Mouse (Mus musculus) liver, embryonic 16.5 days (tissue): ENCODE measurements around the gene Ebf1. TPM values are rescaled to one million over a fixed set of nuclear protein-coding genes. Genes with fewer than 3 reads are reported as not detected.

Source experiments
- ATAC-seq: fragments of 200-750 bp; cut with Nextera tagmentation; 2 replicates; pipeline ENCODE4 v1.8.0; 2017; ENCODE audit warnings: low read depth, mild to moderate bottlenecking, moderate number of reproducible peaks, moderate library complexity
- H3K27ac ChIP-seq: fragments of 300-500 bp; sonication (generic); 2 replicates; pipeline ENCODE4 v1.5.1; 2014; ENCODE audit warnings: mild to moderate bottlenecking, low read length
- H3K27me3 ChIP-seq: fragments of 300-500 bp; sonication (generic); 2 replicates; pipeline ENCODE4 v1.6.1; 2014; ENCODE audit warnings: low read depth, low read length, mixed read lengths; ENCODE audit not compliant: control insufficient read depth, insufficient read depth
- H3K36me3 ChIP-seq: fragments of 300-500 bp; sonication (generic); 2 replicates; pipeline ENCODE4 v1.6.1; 2014; ENCODE audit warnings: mild to moderate bottlenecking; ENCODE audit not compliant: control insufficient read depth, insufficient read depth
- H3K4me1 ChIP-seq: fragments of 300-500 bp; sonication (generic); 2 replicates; pipeline ENCODE4 v1.6.1; 2014; ENCODE audit warnings: low read depth, low read length, mixed read lengths; ENCODE audit not compliant: control insufficient read depth
- H3K4me2 ChIP-seq: fragments of 300-500 bp; sonication (generic); 2 replicates; pipeline ENCODE4 v1.6.1; 2014; ENCODE audit warnings: low read depth, low read length, mixed read lengths
- H3K4me3 ChIP-seq: fragments of 300-500 bp; sonication (generic); 2 replicates; pipeline ENCODE4 v1.5.1; 2014; ENCODE audit warnings: low read depth, mild to moderate bottlenecking, low read length
- H3K9ac ChIP-seq: fragments of 300-500 bp; sonication (generic); 2 replicates; pipeline ENCODE4 v1.6.1; 2014; ENCODE audit warnings: low read depth, low read length
- H3K9me3 ChIP-seq: fragments of 300-500 bp; sonication (generic); replicated peaks from 2 replicates; pipeline ENCODE4 v1.6.1; 2016; ENCODE audit warnings: low read length; ENCODE audit not compliant: control insufficient read depth
- WGBS: fragments of 180-500 bp; shearing (Covaris S2); extraction: QIAGEN DNeasy Blood & Tissue Kit; methylation state at CpG from one replicate; pipeline ENCODE4 v1.1.7; 2014; ENCODE audit not compliant: insufficient replicate concordance; 5-methylcytosine and 5-hydroxymethylcytosine counted together
- polyA plus RNA-seq: library from polyadenylated mRNA; unstranded; fragments of >200 nt; fragmentation: Nextera tagmentation; extraction: Ambion mirVana; gene quantifications from 2 replicates; pipeline ENCODE4 v1.2.1, GENCODE M21; 2015

The Ebf1 gene
- polyA plus RNA-seq, 1 experiment from 2014 or later: 2.8 TPM

DNA sequence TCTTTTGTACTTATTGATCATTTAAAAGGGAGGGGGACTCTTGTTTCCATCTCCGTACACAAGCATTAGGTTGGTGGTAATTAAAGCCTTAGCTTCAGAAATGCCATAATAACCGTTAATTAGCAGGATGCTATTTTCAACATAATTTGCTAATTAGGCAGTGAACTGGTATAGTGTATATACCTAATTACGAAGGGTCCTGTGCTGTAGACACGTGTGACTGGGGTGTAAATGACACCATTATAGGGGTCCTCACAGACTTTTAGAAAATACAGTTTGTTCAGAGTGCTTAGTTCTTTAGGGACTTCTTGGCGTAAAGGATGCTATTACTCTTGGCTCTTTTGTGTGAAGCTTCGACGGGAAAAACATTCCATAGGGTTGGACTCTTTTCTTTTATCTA is 167.9 kb downstream of the Ebf1 start:
- no peaks in the 10 kb centered on the region for H3K27me3 ChIP-seq
- no peak for ATAC-seq
- no peaks in the 10 kb centered on the region for H3K36me3 ChIP-seq
- H3K4me1 ChIP-seq: no peaks in the 10 kb centered on the region
- no peak overlapping the region for H3K27ac ChIP-seq
- H3K4me3 ChIP-seq: no peak overlapping the region
- no peak overlapping the region for H3K4me2 ChIP-seq
- WGBS: 64% methylated on average over 7 of the region's 7 CpGs
- no peaks in the 10 kb centered on the region for H3K9me3 ChIP-seq
- no peak overlapping the region for H3K9ac ChIP-seq

GRCm38 (mm10) chr11:44785479-44785878 is 168.4 kb downstream of the Ebf1 start:
- Histone ChIP-seq H3K4me1 (no peaks in the 10 kb centered on the region), H3K27me3 (no peaks in the 10 kb centered on the region), H3K4me3 (no peak overlapping the region), H3K27ac (no peak overlapping the region), H3K36me3 (no peaks in the 10 kb centered on the region), H3K9me3 (no peaks in the 10 kb centered on the region), H3K9ac (no peak overlapping the region), H3K4me2 (no peak overlapping the region)
- no peak for ATAC-seq
- 75% methylated on average over 5 of the region's 5 CpGs for WGBS

GRCm38 (mm10) chr11:44788003-44788402 is 170.9 kb downstream of the Ebf1 start:
- Histone ChIP-seq H3K9me3 (no peaks in the 10 kb centered on the region), H3K4me2 (no peak overlapping the region), H3K27me3 (no peaks in the 10 kb centered on the region), H3K4me3 (no peak overlapping the region), H3K27ac (no peak overlapping the region), H3K36me3 (no peaks in the 10 kb centered on the region), H3K4me1 (no peaks in the 10 kb centered on the region), H3K9ac (no peak overlapping the region)
- 45% methylated on average over 1 of the region's 1 CpGs for WGBS
- no peak for ATAC-seq

DNA sequence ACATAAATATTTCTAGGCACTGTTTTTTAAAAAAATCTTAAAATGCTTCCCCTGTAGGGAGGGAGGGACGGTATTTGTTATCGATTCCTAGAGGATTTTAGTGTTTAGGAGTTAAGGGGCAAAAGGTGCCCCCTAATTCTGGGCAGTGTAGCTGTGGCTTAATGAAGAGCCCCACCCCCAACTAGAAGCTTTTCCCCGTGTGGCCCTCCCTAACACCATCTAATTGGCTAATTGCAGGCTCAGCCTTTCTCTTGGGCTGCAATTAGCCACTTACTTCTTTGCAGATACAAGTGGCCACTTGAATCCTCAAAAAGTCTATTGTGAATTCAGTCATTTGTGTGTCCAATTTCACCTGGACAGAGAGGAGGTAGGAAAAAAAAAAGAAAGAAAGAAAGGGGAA is 175.7 kb downstream of the Ebf1 start:
- WGBS: 31% methylated on average over 3 of the region's 3 CpGs
- Histone ChIP-seq H3K4me3 (no peak overlapping the region), H3K9ac (no peak overlapping the region), H3K9me3 (no peaks in the 10 kb centered on the region), H3K36me3 (no peaks in the 10 kb centered on the region), H3K4me2 (no peak overlapping the region), H3K4me1 (no peaks in the 10 kb centered on the region), H3K27ac (no peak overlapping the region), H3K27me3 (no peaks in the 10 kb centered on the region)
- no peak for ATAC-seq

DNA sequence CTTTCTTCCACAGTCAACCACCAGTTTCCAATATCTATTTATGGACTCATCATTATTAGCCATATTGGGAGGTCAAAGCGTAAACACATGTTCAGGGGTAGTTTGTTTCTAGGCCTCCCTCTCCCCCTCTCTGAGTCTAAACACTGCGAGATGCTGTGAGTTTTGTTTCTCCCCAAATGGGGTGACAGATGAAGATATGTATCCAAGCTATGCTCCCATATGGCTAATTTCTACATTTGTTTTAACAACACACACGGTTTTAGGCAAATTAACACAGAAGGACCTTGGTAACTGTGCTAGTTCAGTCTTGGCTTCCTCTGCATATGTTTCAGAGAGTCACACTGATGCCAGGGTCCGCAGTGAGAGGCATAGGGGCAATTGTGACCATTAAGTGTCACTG is 177.8 kb downstream of the Ebf1 start:
- Histone ChIP-seq H3K36me3 (no peaks in the 10 kb centered on the region), H3K4me2 (no peak overlapping the region), H3K4me1 (no peaks in the 10 kb centered on the region), H3K9me3 (no peaks in the 10 kb centered on the region), H3K4me3 (no peak overlapping the region), H3K27me3 (no peaks in the 10 kb centered on the region), H3K9ac (no peak overlapping the region), H3K27ac (no peak overlapping the region)
- no peak for ATAC-seq
- 64% methylated on average over 4 of the region's 4 CpGs for WGBS

GRCm38 (mm10) chr11:44795767-44796166 is 178.7 kb downstream of the Ebf1 start:
- Histone ChIP-seq H3K27me3 (no peaks in the 10 kb centered on the region), H3K4me1 (no peaks in the 10 kb centered on the region), H3K4me3 (no peak overlapping the region), H3K9ac (no peak overlapping the region), H3K36me3 (no peaks in the 10 kb centered on the region), H3K9me3 (no peaks in the 10 kb centered on the region), H3K4me2 (no peak overlapping the region), H3K27ac (no peak overlapping the region)
- no peak for ATAC-seq
- WGBS: 51% methylated on average over 3 of the region's 3 CpGs

GRCm38 (mm10) chr11:44798270-44798669 is 181.2 kb downstream of the Ebf1 start:
- 48% methylated on average over 3 of the region's 3 CpGs for WGBS
- ATAC-seq: no peak
- no peak overlapping the region for H3K4me2 ChIP-seq
- H3K27ac ChIP-seq: no peak overlapping the region
- H3K27me3 ChIP-seq: no peaks in the 10 kb centered on the region
- H3K9me3 ChIP-seq: no peaks in the 10 kb centered on the region
- H3K4me1 ChIP-seq: no peaks in the 10 kb centered on the region
- no peak overlapping the region for H3K9ac ChIP-seq
- H3K4me3 ChIP-seq: no peak overlapping the region
- no peaks in the 10 kb centered on the region for H3K36me3 ChIP-seq

- 66% methylated on average over 7 of the region's 7 CpGs for WGBS
- no peak overlapping the region for H3K27ac ChIP-seq
- H3K4me1 ChIP-seq: no peaks in the 10 kb centered on the region
- H3K4me3 ChIP-seq: no peak overlapping the region
- H3K4me2 ChIP-seq: no peak overlapping the region
- no peak overlapping the region for H3K9ac ChIP-seq
- no peak for ATAC-seq
- no peaks in the 10 kb centered on the region for H3K27me3 ChIP-seq
- no peaks in the 10 kb centered on the region for H3K36me3 ChIP-seq
- no peaks in the 10 kb centered on the region for H3K9me3 ChIP-seq
Observed at GRCm38 (mm10) chr11:44804046-44804445, 186.9 kb downstream of the Ebf1 start.

DNA sequence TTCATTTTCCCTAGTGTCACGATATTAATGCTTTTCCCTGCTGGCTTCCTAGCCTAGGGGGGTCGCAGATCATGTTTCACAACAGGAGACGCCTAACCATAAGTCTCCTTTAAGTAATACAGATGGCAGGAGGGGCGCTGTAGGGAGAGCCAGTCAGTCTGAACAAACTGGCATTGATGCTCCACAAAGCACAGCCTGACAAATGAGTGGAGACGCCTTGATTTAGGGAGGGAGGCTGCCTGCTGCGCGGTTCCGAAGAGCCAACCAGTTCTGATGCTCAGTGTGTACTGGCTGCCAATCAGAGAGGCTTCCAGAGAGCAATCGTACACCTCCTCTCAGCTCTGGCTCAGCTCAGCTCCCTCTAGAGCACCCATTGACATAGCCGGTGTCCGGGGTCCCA is 189.5 kb downstream of the Ebf1 start:
- Histone ChIP-seq H3K9ac (no peak overlapping the region), H3K27ac (no peak overlapping the region), H3K4me2 (no peak overlapping the region), H3K9me3 (no peaks in the 10 kb centered on the region), H3K4me1 (no peaks in the 10 kb centered on the region), H3K36me3 (no peaks in the 10 kb centered on the region), H3K4me3 (no peak overlapping the region), H3K27me3 (no peaks in the 10 kb centered on the region)
- WGBS: 44% methylated on average over 11 of the region's 11 CpGs
- ATAC-seq: no peak
